Mouse (Mus musculus) kidney, embryonic 16.5 days (tissue): ENCODE measurements around the gene Rassf7. TPM values are rescaled to one million over a fixed set of nuclear protein-coding genes. Genes with fewer than 3 reads are reported as not detected.

Experiments used
- ATAC-seq: fragments of 200-750 bp; cut with Nextera tagmentation; 2 replicates; pipeline ENCODE4 v1.8.0; 2017; ENCODE audit warnings: moderate TSS enrichment; ENCODE audit not compliant: low FRiP score, low TSS enrichment
- H3K27ac ChIP-seq: fragments of 300-500 bp; sonication (generic); 2 replicates; pipeline ENCODE4 v1.5.1; 2014; ENCODE audit warnings: low read length
- H3K27me3 ChIP-seq: fragments of 300-500 bp; sonication (generic); 2 replicates; pipeline ENCODE4 v1.6.1; 2014; ENCODE audit warnings: low read length, control low read depth, mixed read lengths; ENCODE audit not compliant: insufficient read depth
- H3K36me3 ChIP-seq: fragments of 300-500 bp; sonication (generic); 2 replicates; pipeline ENCODE4 v1.6.1; 2014; ENCODE audit warnings: low read length, control low read depth, mixed read lengths; ENCODE audit not compliant: insufficient read depth
- H3K4me1 ChIP-seq: fragments of 300-500 bp; sonication (generic); 2 replicates; pipeline ENCODE4 v1.6.1; 2014; ENCODE audit warnings: low read length, control low read depth, mixed read lengths; ENCODE audit not compliant: insufficient read depth
- H3K4me2 ChIP-seq: fragments of 300-500 bp; sonication (generic); replicated peaks from 2 replicates; pipeline ENCODE4 v1.6.1; 2014; ENCODE audit warnings: low read depth, low read length
- H3K4me3 ChIP-seq: fragments of 300-500 bp; sonication (generic); 2 replicates; pipeline ENCODE4 v1.5.1; 2014; ENCODE audit warnings: mild to moderate bottlenecking, low read length
- H3K9ac ChIP-seq: fragments of 300-500 bp; sonication (generic); replicated peaks from 2 replicates; pipeline ENCODE4 v1.6.1; 2014; ENCODE audit warnings: low read length
- H3K9me3 ChIP-seq: fragments of 300-500 bp; sonication (generic); 2 replicates; pipeline ENCODE4 v1.6.1; 2016; ENCODE audit warnings: low read length, control low read depth
- WGBS: fragments of 180-500 bp; shearing (Covaris S2); extraction: QIAGEN DNeasy Blood & Tissue Kit; methylation state at CpG from one replicate; pipeline ENCODE4 v1.1.7; 2014; 5-methylcytosine and 5-hydroxymethylcytosine counted together
- polyA plus RNA-seq: library from polyadenylated mRNA; unstranded; fragments of >200 nt; fragmentation: Nextera tagmentation; extraction: Ambion mirVana; gene quantifications from 2 replicates; pipeline ENCODE4 v1.2.1, GENCODE M21; 2015

Rassf7 gene
- polyA plus RNA-seq, 1 experiment from 2014 or later = 78.3 TPM

- WGBS = 80% methylated on average over 1 of the region's 1 CpGs
- no peak overlapping the region for H3K4me3 ChIP-seq
- peak overlapping the region; percentile 69 for H3K4me2 ChIP-seq
- no peaks in the 10 kb centered on the region for H3K9me3 ChIP-seq
- 0 out of 2 replicates have a peak overlapping the region, but pooled peaks have one; percentile 7 for H3K9ac ChIP-seq
- H3K27me3 ChIP-seq = no peaks in the 10 kb centered on the region
- no peak overlapping the region for H3K27ac ChIP-seq
- peaks cover 50% of the 10 kb centered on the region for H3K4me1 ChIP-seq
- ATAC-seq = no peak
- H3K36me3 ChIP-seq = peaks cover 23% of the 10 kb centered on the region
These were observed 4.7 kb downstream of the Rassf7 start for GRCm38 (mm10) chr7:141220377-141220776.

GRCm38 (mm10) chr7:141221249-141222125 is 5.8 kb downstream of the Rassf7 start:
- ATAC-seq = peak; percentile 98
- WGBS = 2% methylated on average over 41 of the region's 44 CpGs
- peaks cover 45% of the 10 kb centered on the region for H3K4me1 ChIP-seq
- H3K4me2 ChIP-seq = peak overlapping the region; percentile 69
- no peaks in the 10 kb centered on the region for H3K9me3 ChIP-seq
- H3K27ac ChIP-seq = peak overlapping the region; percentile 93
- peaks cover 23% of the 10 kb centered on the region for H3K36me3 ChIP-seq
- no peaks in the 10 kb centered on the region for H3K27me3 ChIP-seq
- peak overlapping the region; percentile 70 for H3K9ac ChIP-seq
- H3K4me3 ChIP-seq = peak overlapping the region; percentile 51

DNA sequence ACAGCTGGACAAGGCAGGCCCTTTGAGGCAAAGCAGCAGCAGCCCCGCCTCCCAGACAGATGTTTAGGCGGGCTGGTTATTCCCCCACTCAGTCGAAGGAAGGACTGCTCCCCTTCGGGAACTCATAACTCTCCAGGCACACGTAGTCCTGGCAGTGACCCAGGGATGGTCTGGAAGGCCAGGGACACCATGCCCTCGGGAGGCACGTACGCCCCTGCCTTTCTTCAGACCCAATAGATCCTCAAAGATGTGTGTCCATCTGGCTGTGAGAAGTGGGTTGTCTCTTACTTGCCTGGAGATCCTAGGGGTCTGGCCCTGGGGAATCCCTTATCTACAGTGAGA is 6.4 kb downstream of the Rassf7 start:
- Histone ChIP-seq H3K4me1 (peaks cover 39% of the 10 kb centered on the region), H3K36me3 (peaks cover 23% of the 10 kb centered on the region), H3K9me3 (no peaks in the 10 kb centered on the region), H3K4me3 (peak overlapping the region; percentile 51), H3K9ac (peak overlapping the region; percentile 61), H3K27me3 (no peaks in the 10 kb centered on the region), H3K27ac (peak overlapping the region; percentile 93), H3K4me2 (peak overlapping the region; percentile 69)
- ATAC-seq = no peak
- WGBS = 5% methylated on average over 8 of the region's 8 CpGs

DNA sequence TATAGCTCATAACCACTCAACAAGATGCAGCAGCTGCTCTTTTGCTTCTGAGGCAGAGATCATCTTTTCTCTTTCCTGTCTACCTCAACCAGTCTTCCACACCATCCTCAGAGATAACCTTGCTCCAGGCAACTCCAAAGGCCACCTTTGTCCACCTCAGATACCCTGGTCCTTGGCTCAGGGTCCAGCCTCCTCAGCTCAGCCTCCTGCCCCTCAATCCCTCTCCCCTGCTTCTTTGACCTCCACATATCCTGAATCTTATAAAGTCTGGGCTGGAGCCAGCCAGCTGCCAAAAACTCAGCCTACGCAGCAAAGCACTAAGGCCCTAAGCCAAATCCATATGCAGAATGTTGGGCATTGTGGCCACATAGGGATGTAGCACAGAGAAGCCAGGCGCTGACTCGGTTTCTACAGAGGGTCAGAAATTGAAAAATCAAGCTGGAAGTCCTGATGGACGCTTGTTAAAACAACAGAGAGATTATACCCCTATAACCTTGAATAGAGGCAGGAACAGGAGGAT is 7.1 kb downstream of the Rassf7 start:
- Histone ChIP-seq H3K4me3 (no peak overlapping the region), H3K27ac (peak overlapping the region; percentile 93), H3K9ac (peak overlapping the region; percentile 61; the same call in 1 of the 2 replicates), H3K4me2 (no peak overlapping the region), H3K4me1 (peaks cover 33% of the 10 kb centered on the region), H3K9me3 (no peaks in the 10 kb centered on the region), H3K36me3 (peaks cover 17% of the 10 kb centered on the region), H3K27me3 (no peaks in the 10 kb centered on the region)
- ATAC-seq = no peak
- WGBS = 82% methylated on average over 4 of the region's 4 CpGs

GRCm38 (mm10) chr7:141226535-141226934 is 10.9 kb downstream of the Rassf7 start:
- no peak for ATAC-seq
- H3K36me3 ChIP-seq = no peaks in the 10 kb centered on the region; the same call in 1 of the 2 replicates
- H3K4me1 ChIP-seq = peaks cover 32% of the 10 kb centered on the region
- no peaks in the 10 kb centered on the region for H3K9me3 ChIP-seq
- no peak overlapping the region for H3K4me2 ChIP-seq
- no peak overlapping the region for H3K4me3 ChIP-seq
- H3K27me3 ChIP-seq = no peaks in the 10 kb centered on the region
- 83% methylated on average over 6 of the region's 6 CpGs for WGBS
- no peak overlapping the region for H3K27ac ChIP-seq
- H3K9ac ChIP-seq = no peak overlapping the region

GRCm38 (mm10) chr7:141227796-141228195 is 12.1 kb downstream of the Rassf7 start:
- 80% methylated on average over 4 of the region's 4 CpGs for WGBS
- H3K27ac ChIP-seq = no peak overlapping the region

DNA sequence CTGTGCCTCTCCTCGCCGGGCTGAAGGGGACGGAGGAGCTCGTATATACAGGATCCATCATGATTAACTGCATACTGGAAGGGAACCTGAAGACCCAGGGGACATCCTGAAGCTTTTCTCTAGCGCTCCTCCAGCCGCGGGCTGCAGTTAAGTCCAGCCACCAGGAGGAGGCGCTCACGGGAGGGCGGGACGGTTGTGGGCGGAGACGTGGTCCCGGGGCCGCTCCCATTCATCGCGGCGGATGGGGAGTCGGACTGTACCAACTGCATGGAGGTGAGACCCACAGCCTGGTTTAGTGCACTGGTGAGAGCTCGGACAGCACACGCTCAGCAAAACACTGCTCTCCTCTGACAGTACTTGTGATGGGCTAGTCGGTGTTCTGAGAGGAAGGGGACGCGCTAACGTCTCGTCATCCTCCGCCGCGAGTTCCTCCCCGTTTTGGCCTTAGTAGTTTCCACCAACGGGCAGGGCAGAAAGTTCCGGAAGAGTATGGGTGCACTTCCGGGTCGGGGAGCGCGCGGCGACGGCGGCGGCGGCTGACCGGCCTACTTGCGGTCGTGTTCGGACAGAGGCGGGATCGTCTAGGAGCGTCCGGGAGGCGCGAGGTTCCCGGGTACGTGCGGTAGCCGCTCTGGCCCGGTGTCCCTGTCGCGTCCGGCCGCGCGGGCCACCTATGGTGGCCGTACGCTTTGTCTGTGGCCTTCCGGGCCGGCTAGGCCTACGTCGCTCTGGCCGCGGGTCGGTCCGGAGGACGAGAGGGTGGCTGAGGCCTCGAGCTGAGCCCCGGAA is 12.8 kb downstream of the Rassf7 start, which contains the start of gene Phrf1:
Gene Phrf1, plus strand, starts transcription at position 506 of the 789 bp plus-strand sequence.
- peak within 1 kb of the TSS; percentile 90 for H3K27ac ChIP-seq
- H3K9ac ChIP-seq = peak within 1 kb of the TSS; percentile 92
- peak within 1 kb of the TSS; percentile 99 for H3K4me3 ChIP-seq
- H3K4me1 ChIP-seq = peaks cover 20% of the 10 kb centered on the region
- ATAC-seq = peak; percentile 94
- no peaks in the 10 kb centered on the region for H3K9me3 ChIP-seq
- peaks cover 10% of the 10 kb centered on the region for H3K36me3 ChIP-seq
- H3K4me2 ChIP-seq = peak within 1 kb of the TSS; percentile 96
- WGBS = under 1% methylated on average over 74 of the region's 76 CpGs
- no peaks in the 10 kb centered on the region for H3K27me3 ChIP-seq

More at GRCm38 (mm10) chr7:141227796-141228195, 12.1 kb downstream of the Rassf7 start:
- no peak overlapping the region for H3K4me3 ChIP-seq
- no peak overlapping the region for H3K4me2 ChIP-seq
- peaks cover 3% of the 10 kb centered on the region for H3K36me3 ChIP-seq
- no peaks in the 10 kb centered on the region for H3K27me3 ChIP-seq
- no peaks in the 10 kb centered on the region for H3K9me3 ChIP-seq
- H3K9ac ChIP-seq = peak overlapping the region; percentile 92; the same call in 1 of the 2 replicates
- peaks cover 23% of the 10 kb centered on the region for H3K4me1 ChIP-seq
- ATAC-seq = no peak; the same call in 1 of the 2 replicates

DNA sequence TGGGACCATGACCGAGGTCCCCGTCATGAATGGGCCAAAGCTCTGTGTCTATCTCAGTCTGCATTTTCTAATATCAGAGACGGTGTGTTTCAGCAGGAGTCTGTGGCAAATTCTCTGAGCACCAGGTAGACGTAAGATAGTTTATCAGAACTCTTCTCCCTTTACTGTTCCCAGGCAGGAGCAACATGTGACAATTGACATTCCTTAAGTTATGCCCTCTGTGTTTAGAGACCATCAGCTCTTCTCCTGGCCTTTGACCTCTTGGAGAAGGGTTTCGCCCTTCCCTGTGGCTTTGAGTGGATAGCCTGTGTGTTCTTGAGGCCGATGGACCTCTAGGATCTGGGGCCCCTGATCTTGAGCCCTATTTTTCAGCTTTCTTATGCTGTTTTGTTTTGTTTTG is 14.0 kb downstream of the Rassf7 start:
- H3K4me3 ChIP-seq = peak overlapping the region; percentile 99
- H3K9me3 ChIP-seq = no peaks in the 10 kb centered on the region
- peak overlapping the region; percentile 96 for H3K4me2 ChIP-seq
- H3K4me1 ChIP-seq = peaks cover 20% of the 10 kb centered on the region
- H3K9ac ChIP-seq = peak overlapping the region; percentile 92
- no peak overlapping the region for H3K27ac ChIP-seq
- ATAC-seq = no peak
- H3K36me3 ChIP-seq = peaks cover 20% of the 10 kb centered on the region
- 52% methylated on average over 6 of the region's 6 CpGs for WGBS
- no peaks in the 10 kb centered on the region for H3K27me3 ChIP-seq

DNA sequence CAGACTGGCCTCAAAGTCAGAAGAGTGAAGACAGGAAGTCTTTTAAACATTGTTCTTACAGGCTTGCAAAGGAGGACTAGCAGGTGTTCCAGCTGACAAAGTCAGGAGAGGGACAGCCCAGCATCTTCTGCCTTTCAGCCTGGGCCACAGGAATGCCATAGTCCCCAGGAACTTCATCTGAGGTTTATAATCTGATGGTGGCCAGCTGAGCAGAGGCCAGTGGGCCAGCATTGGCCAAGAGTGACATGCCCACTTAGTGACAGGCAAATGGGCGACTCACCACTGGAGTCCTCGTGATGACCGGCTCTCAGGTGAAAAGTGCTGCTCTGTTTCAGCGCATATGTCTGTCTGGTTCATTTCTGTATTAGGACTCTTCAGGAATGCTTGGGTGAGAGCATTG is 14.9 kb downstream of the Rassf7 start:
- peaks cover 29% of the 10 kb centered on the region for H3K36me3 ChIP-seq
- no peak overlapping the region for H3K27ac ChIP-seq
- H3K27me3 ChIP-seq = no peaks in the 10 kb centered on the region
- no peaks in the 10 kb centered on the region for H3K9me3 ChIP-seq
- H3K4me1 ChIP-seq = peaks cover 20% of the 10 kb centered on the region
- no peak overlapping the region for H3K4me3 ChIP-seq
- H3K9ac ChIP-seq = 0 out of 2 replicates have a peak overlapping the region, but pooled peaks have one; percentile 92
- H3K4me2 ChIP-seq = no peak overlapping the region
- ATAC-seq = no peak
- 90% methylated on average over 4 of the region's 4 CpGs for WGBS
